Mouse (Mus musculus) midbrain, postnatal 0 days (tissue): ENCODE measurements around the gene Snai1. TPM values are rescaled to one million over a fixed set of nuclear protein-coding genes. Genes with fewer than 3 reads are reported as not detected.

Experiments
- ATAC-seq: fragments of 200-750 bp; cut with Nextera tagmentation; 2 replicates; pipeline ENCODE4 v1.8.0; 2017; ENCODE audit warnings: moderate number of reproducible peaks, mild to moderate bottlenecking, moderate TSS enrichment, moderate library complexity; ENCODE audit not compliant: low FRiP score
- DNase-seq: peaks from one replicate; pipeline ENCODE4 v3.0.0-alpha.2; 2015; ENCODE audit warnings: low spot score
- H3K27ac ChIP-seq: fragments of 300-500 bp; sonication (generic); 2 replicates; pipeline ENCODE4 v1.5.1; 2014; ENCODE audit warnings: low read depth, mild to moderate bottlenecking, low read length, mixed read lengths
- H3K27me3 ChIP-seq: fragments of 300-500 bp; sonication (generic); 2 replicates; pipeline ENCODE4 v1.6.1; 2014; ENCODE audit warnings: low read length, control low read depth, mixed read lengths; ENCODE audit not compliant: insufficient read depth
- H3K36me3 ChIP-seq: fragments of 300-500 bp; sonication (generic); 2 replicates; pipeline ENCODE4 v1.6.1; 2014; ENCODE audit warnings: low read length, control low read depth, mixed read lengths; ENCODE audit not compliant: insufficient read depth
- H3K4me1 ChIP-seq: fragments of 300-500 bp; sonication (generic); 2 replicates; pipeline ENCODE4 v1.6.1; 2014; ENCODE audit warnings: mild to moderate bottlenecking, control low read depth, antibody characterized with exemption, low read length, mixed read lengths; ENCODE audit not compliant: insufficient read depth
- H3K4me2 ChIP-seq: fragments of 300-500 bp; sonication (generic); 2 replicates; pipeline ENCODE4 v1.6.1; 2014; ENCODE audit warnings: low read depth, mild to moderate bottlenecking, low read length, mixed read lengths; ENCODE audit not compliant: poor library complexity, severe bottlenecking
- H3K4me3 ChIP-seq: fragments of 300-500 bp; sonication (generic); 2 replicates; pipeline ENCODE4 v1.5.1; 2014; ENCODE audit warnings: low read depth, mild to moderate bottlenecking, low read length, moderate library complexity
- H3K9ac ChIP-seq: fragments of 300-500 bp; sonication (generic); replicated peaks from 2 replicates; pipeline ENCODE4 v1.6.1; 2014; ENCODE audit warnings: mild to moderate bottlenecking, low read length, moderate library complexity, mixed read lengths; ENCODE audit not compliant: poor library complexity, severe bottlenecking
- H3K9me3 ChIP-seq: fragments of 300-500 bp; sonication (generic); 2 replicates; pipeline ENCODE4 v1.6.1; 2016; ENCODE audit warnings: low read length, control low read depth
- CTCF ChIP-seq: IDR thresholded peaks from 2 replicates; pipeline ENCODE4 v1.5.1; 2016; ENCODE audit warnings: antibody characterized with exemption, mild to moderate bottlenecking
- WGBS: fragments of 180-500 bp; shearing (Covaris S2); extraction: QIAGEN DNeasy Blood & Tissue Kit; methylation state at CpG from one replicate; pipeline ENCODE4 v1.1.7; 2014; 5-methylcytosine and 5-hydroxymethylcytosine counted together
- polyA plus RNA-seq: library from polyadenylated mRNA; unstranded; fragments of >200 nt; fragmentation: Nextera tagmentation; extraction: Ambion mirVana; gene quantifications from 2 replicates; pipeline ENCODE4 v1.2.1, GENCODE M21; 2015
- total RNA-seq: library from RNA; depleted of rRNA; stranded (reverse); fragments of >200 nt; gene quantifications from 2 replicates; pipeline ENCODE4 v1.2.3, GENCODE M21; 2014

The Snai1 gene
- total and polyA plus RNA-seq, 2 experiments from 2014 or later: 0.71 to 3.8 TPM

DNA sequence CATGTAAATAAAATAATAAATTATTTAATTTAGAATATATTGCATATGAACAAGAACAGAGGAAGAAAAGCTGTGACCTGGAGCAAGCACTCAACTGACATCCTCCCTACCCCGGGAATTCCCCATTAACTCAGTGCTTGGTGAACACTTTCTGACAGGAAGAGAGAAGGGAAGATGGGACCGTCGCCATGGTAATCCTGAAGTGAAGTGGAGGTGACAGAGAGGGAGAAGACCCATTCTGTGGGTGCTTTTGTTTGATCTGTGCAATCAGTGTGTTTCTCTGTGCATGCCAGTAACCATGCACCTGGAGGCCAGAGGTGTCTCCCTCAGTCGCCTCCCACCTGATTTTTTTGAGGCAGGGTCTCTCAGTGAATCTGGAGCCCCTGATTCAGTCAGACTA, 14.3 kb downstream of the Snai1 start:
- Histone ChIP-seq H3K4me1 (no peaks in the 10 kb centered on the region), H3K9ac (no peak overlapping the region), H3K4me3 (no peak overlapping the region), H3K27me3 (no peaks in the 10 kb centered on the region), H3K36me3 (no peaks in the 10 kb centered on the region), H3K9me3 (no peaks in the 10 kb centered on the region), H3K4me2 (no peak overlapping the region), H3K27ac (no peak overlapping the region)
- TF ChIP-seq CTCF: no peak
- DNase-seq (no peak), ATAC-seq (no peak)
- WGBS: 83% methylated on average over 4 of the region's 4 CpGs

DNA sequence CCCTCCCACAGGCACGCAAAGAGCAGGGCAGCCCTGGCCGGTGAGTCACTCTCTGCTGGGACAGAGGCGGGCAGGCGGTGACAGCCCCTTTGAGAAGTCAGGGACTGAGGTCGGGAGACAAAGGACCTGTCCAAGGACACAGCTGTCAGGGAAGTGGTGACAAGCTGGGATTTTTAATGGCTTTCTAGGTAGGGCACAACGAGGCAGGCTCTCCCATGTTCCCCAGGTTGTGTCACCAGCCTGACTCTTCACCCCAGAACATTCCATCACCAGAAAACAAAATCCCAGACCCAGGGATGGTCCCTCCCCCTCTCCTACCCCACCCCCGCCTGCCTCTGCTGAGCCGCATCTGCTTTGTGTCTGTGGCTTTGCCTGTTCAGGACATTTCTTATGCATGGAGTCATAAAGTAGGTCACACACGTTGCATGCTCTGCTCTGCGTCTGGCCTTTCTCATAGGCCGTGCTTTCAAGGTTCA, 15.0 kb downstream of the Snai1 start:
- Histone ChIP-seq H3K9me3 (no peaks in the 10 kb centered on the region), H3K9ac (no peak overlapping the region), H3K27me3 (no peaks in the 10 kb centered on the region), H3K4me2 (no peak overlapping the region), H3K27ac (no peak overlapping the region), H3K4me1 (no peaks in the 10 kb centered on the region), H3K36me3 (no peaks in the 10 kb centered on the region), H3K4me3 (no peak overlapping the region)
- TF ChIP-seq CTCF: no peak
- 24% methylated on average over 11 of the region's 11 CpGs for WGBS
- no peak for ATAC-seq
- DNase-seq: no peak

DNA sequence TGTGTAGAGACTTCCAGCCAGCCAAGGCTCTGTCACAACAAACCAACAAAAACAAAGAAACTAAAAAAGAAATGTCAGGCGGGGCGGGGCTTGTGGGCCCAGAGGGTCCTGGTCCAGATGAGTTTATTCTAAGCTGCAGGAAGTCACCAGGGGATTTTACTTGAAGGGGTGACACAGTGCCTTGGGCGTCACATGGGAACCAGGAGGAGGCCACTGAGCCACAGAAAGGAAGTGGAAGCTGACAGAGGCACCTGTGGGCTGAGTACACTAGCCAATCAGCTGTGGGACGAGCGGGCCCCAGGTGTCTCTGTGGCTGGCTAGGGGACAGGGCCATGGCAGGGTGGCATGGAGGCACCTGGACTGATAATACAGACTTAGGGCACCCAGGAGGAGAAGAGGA, 17.8 kb downstream of the Snai1 start:
- Histone ChIP-seq H3K4me2 (no peak overlapping the region), H3K4me3 (no peak overlapping the region), H3K9ac (no peak overlapping the region), H3K36me3 (no peaks in the 10 kb centered on the region), H3K4me1 (peaks cover 5% of the 10 kb centered on the region; the same call in 1 of the 2 replicates), H3K9me3 (no peaks in the 10 kb centered on the region), H3K27me3 (no peaks in the 10 kb centered on the region), H3K27ac (no peak overlapping the region)
- ATAC-seq (no peak), DNase-seq (no peak)
- 92% methylated on average over 5 of the region's 5 CpGs for WGBS
- no peak for TF ChIP-seq CTCF

DNA sequence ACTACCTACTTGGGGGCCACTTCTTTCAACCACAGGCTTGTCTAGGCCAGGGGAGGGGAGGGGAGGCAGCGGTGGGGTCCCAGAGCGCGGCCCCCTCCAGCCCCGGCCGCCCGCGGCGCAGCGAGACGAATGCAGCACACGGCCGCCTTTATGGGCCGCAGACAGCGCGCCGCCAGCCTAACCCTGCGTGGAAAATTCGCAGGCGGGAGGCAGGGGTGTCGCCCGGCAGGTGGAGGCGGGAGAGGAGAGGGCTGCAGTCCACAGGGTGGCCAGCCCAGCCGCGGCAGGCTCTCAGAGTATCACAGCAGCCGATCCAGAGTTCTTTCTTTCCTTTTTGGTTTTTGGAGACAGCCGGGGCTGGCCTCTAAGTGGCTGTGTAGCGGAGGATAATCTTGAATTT, 21.4 kb downstream of the Snai1 start:
- peak overlapping the region; percentile 39 for H3K9ac ChIP-seq
- TF ChIP-seq CTCF: no peak
- H3K9me3 ChIP-seq: no peaks in the 10 kb centered on the region
- no peaks in the 10 kb centered on the region for H3K27me3 ChIP-seq
- H3K4me2 ChIP-seq: peak overlapping the region; percentile 51
- no peak overlapping the region for H3K27ac ChIP-seq
- WGBS: 20% methylated on average over 26 of the region's 27 CpGs
- DNase-seq (no peak), ATAC-seq (0 out of 2 replicates have a peak, but pooled peaks have one; percentile 31)
- peak overlapping the region; percentile 18; the same call in 1 of the 2 replicates for H3K4me3 ChIP-seq
- H3K4me1 ChIP-seq: peaks cover 5% of the 10 kb centered on the region; the same call in 1 of the 2 replicates
- no peaks in the 10 kb centered on the region for H3K36me3 ChIP-seq

DNA sequence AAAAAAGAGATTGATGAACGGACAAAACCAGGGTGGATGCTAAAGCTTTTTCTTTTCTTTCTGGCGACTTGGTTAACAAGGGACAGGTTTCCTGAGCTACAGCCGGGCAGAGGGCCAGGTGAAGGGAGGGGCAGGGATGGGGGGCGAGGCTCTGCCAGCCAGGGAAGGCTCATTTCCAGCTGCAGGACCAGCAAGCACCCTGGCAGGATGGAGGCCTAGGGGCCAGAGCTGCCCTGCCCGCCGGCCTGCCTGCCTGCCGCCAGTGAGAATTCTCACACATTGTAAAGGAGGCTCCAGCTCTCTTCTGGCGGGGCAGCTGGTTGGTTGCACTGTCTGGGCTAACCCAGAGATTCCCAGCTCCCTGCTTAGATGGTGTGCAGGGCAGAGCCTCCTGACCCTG, 24.1 kb downstream of the Snai1 start:
- Histone ChIP-seq H3K4me2 (no peak overlapping the region), H3K4me3 (no peak overlapping the region), H3K9me3 (no peaks in the 10 kb centered on the region), H3K36me3 (no peaks in the 10 kb centered on the region), H3K4me1 (peaks cover 5% of the 10 kb centered on the region; the same call in 1 of the 2 replicates), H3K27me3 (no peaks in the 10 kb centered on the region), H3K9ac (no peak overlapping the region), H3K27ac (no peak overlapping the region)
- TF ChIP-seq CTCF: no peak
- DNase-seq: peak; percentile 58
- ATAC-seq: no peak
- 41% methylated on average over 8 of the region's 8 CpGs for WGBS

DNA sequence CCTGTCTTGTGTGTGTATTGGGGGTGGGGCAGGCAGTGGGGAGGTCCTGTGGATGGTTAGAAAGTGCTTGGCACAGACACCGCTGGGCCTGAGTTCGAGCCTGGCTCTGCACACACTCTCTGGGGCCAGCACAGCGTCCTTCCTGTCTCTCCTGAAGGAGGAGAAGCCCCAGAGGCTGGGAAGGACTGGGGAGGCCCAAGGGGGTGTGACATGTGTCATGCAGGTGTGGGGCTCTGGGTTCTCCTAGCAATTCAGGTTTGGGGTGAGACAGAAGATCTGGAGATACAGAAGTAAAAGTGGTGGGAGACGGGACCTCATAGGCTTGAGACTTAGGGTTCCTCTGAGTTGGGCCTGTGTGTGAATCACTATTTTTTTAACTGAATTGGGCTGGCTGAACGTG, 25.0 kb downstream of the Snai1 start:
- Histone ChIP-seq H3K4me1 (peaks cover 5% of the 10 kb centered on the region; the same call in 1 of the 2 replicates), H3K4me3 (no peak overlapping the region), H3K9me3 (no peaks in the 10 kb centered on the region), H3K36me3 (no peaks in the 10 kb centered on the region), H3K27me3 (no peaks in the 10 kb centered on the region), H3K27ac (no peak overlapping the region), H3K4me2 (no peak overlapping the region), H3K9ac (no peak overlapping the region)
- no peak for TF ChIP-seq CTCF
- no peak for ATAC-seq
- DNase-seq: no peak
- WGBS: 86% methylated on average over 5 of the region's 5 CpGs
